Mouse (Mus musculus): ENCODE data around the gene Gapdhs.

GRCm38 (mm10) chr7:30729396-30730063 lies 14.0 kb downstream of the Gapdhs start, which contains the start of gene Tmem147:
- TF ChIP-seq CTCF (IDR thresholded peaks at IDR 0.05; ENCODE audit: low read depth) (peak; percentile 66), EP300 (IDR thresholded peaks at IDR 0.05; ENCODE audit: low read depth) (peak; percentile 67; the same call in 1 of the 2 replicates)

Data from liver, postnatal 0 days (tissue).